Mouse (Mus musculus) urinary bladder, adult 18-20 months (tissue): ENCODE data around the gene Jhy.

Source experiments
- DNase-seq, 2 experiments: peaks; one replicate each; pipeline ENCODE4 v3.0.0; 2022; ENCODE audit warnings: low spot score in 2 of 2, mixed read lengths in 2 of 2

The Jhy gene

GRCm38 (mm10) chr9:40858461-40859160 is 105.3 kb downstream of the Jhy start:
- DNase-seq: no peak

GRCm38 (mm10) chr9:40851515-40851914 is 112.4 kb downstream of the Jhy start:
- DNase-seq: no peak
